Mouse (Mus musculus): ENCODE measurements around the gene B130006D01Rik. TPM values are rescaled to one million over a fixed set of nuclear protein-coding genes. Genes with fewer than 3 reads are reported as not detected.

Gene B130006D01Rik
- polyA plus RNA-seq (2012; rRNA removed) = 0.69 and 0.70 TPM in 2 replicates

GRCm38 (mm10) chr11:95723287-95723686 lies at the start of gene B130006D01Rik:
Gene B130006D01Rik (plus strand): TSS chr11:95723587.
- Histone ChIP-seq H3K27me3 (ENCODE audit: control insufficient read depth, insufficient read depth, low read length) (no peaks in the 10 kb centered on the region), H3K27ac (ENCODE audit: insufficient read depth, low read length) (no peak within 1 kb of the TSS), H3K4me1 (ENCODE audit: control insufficient read depth, insufficient read depth, low read length) (no peaks in the 10 kb centered on the region; the same call in none of the 2 replicates), H3K4me3 (replicated peaks; ENCODE audit: insufficient read depth, low read depth, low read length) (no peak within 1 kb of the TSS)
- no peak for DNase-seq
- WGBS = 89% methylated on average over 5 of the region's 5 CpGs
- TF ChIP-seq CTCF (IDR thresholded peaks at IDR 0.05; ENCODE audit: borderline replicate concordance, insufficient read depth, low read depth, low read length) (no peak), POLR2A (IDR thresholded peaks at IDR 0.05; ENCODE audit: borderline replicate concordance, insufficient read depth, low read length) (no peak)

GRCm38 (mm10) chr11:95675498-95675897 lies 47.9 kb upstream of the B130006D01Rik start:
- Histone ChIP-seq H3K4me1 (ENCODE audit: control insufficient read depth, insufficient read depth, low read length) (0 out of 2 replicates have a peak, but pooled peaks cover 5% of the 10 kb centered on the region), H3K27ac (ENCODE audit: insufficient read depth, low read length) (no peak overlapping the region), H3K4me3 (replicated peaks; ENCODE audit: insufficient read depth, low read depth, low read length) (no peak overlapping the region), H3K27me3 (ENCODE audit: control insufficient read depth, insufficient read depth, low read length) (no peaks in the 10 kb centered on the region)
- TF ChIP-seq POLR2A (IDR thresholded peaks at IDR 0.05; ENCODE audit: borderline replicate concordance, insufficient read depth, low read length) (no peak), CTCF (IDR thresholded peaks at IDR 0.05; ENCODE audit: borderline replicate concordance, insufficient read depth, low read depth, low read length) (no peak)
- 91% methylated on average over 14 of the region's 14 CpGs for WGBS
- DNase-seq = no peak

- Histone ChIP-seq H3K4me3 (replicated peaks; ENCODE audit: insufficient read depth, low read depth, low read length) (no peak overlapping the region), H3K27ac (ENCODE audit: insufficient read depth, low read length) (no peak overlapping the region), H3K27me3 (ENCODE audit: control insufficient read depth, insufficient read depth, low read length) (no peaks in the 10 kb centered on the region), H3K4me1 (ENCODE audit: control insufficient read depth, insufficient read depth, low read length) (0 out of 2 replicates have a peak, but pooled peaks cover 5% of the 10 kb centered on the region)
- peak in 1 of 2 experiments; percentile 28 for DNase-seq
- TF ChIP-seq POLR2A (IDR thresholded peaks at IDR 0.05; ENCODE audit: borderline replicate concordance, insufficient read depth, low read length) (no peak), CTCF (IDR thresholded peaks at IDR 0.05; ENCODE audit: borderline replicate concordance, insufficient read depth, low read depth, low read length) (no peak)
- 37% methylated on average over 6 of the region's 6 CpGs for WGBS
Measured at GRCm38 (mm10) chr11:95676307-95676706, 47.1 kb upstream of the B130006D01Rik start.

DNA sequence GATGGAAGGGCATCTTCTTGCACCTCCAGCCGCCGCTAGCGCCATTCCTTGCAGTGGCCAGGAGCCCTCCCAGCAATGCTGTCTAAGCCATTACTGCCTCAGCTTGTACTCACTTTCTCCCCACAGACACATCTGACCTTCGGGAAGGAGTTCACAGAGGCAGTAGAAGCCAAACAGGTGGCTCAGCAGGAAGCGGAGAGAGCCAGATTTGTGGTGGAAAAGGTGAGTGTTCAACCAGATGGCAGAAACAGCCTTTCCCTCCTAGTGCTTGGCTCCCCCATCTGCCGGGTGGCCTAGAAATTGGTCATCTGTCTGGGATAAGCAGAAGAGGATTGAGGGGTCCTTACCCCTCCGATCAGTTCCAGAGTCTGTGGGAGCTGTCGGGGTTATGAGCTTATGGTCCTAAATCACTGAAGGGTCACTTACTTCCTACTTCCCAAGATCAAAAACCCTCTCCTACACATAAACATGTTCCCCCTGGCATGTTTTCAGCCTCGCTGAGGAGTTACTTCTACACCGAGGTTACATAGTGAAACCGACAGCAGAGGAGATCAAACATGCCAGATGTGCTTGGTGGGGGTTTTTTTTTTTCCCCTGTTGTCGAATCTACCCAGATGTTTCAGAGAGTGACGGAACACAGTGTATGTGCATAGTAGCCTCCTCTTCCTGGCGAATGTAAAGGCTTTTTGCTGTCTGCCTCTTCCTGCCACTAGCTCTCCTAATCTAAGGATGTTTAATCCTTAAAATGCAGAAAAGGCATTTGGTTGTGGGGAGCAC lies 45.3 kb upstream of the B130006D01Rik start:
- peak in 1 of 2 experiments; percentile 23 for DNase-seq
- Histone ChIP-seq H3K4me1 (ENCODE audit: control insufficient read depth, insufficient read depth, low read length) (0 out of 2 replicates have a peak, but pooled peaks cover 5% of the 10 kb centered on the region), H3K4me3 (replicated peaks; ENCODE audit: insufficient read depth, low read depth, low read length) (no peak overlapping the region), H3K27ac (ENCODE audit: insufficient read depth, low read length) (no peak overlapping the region), H3K27me3 (ENCODE audit: control insufficient read depth, insufficient read depth, low read length) (no peaks in the 10 kb centered on the region)
- TF ChIP-seq CTCF (IDR thresholded peaks at IDR 0.05; ENCODE audit: borderline replicate concordance, insufficient read depth, low read depth, low read length) (no peak), POLR2A (IDR thresholded peaks at IDR 0.05; ENCODE audit: borderline replicate concordance, insufficient read depth, low read length) (no peak)
- 80% methylated on average over 14 of the region's 14 CpGs for WGBS

DNA sequence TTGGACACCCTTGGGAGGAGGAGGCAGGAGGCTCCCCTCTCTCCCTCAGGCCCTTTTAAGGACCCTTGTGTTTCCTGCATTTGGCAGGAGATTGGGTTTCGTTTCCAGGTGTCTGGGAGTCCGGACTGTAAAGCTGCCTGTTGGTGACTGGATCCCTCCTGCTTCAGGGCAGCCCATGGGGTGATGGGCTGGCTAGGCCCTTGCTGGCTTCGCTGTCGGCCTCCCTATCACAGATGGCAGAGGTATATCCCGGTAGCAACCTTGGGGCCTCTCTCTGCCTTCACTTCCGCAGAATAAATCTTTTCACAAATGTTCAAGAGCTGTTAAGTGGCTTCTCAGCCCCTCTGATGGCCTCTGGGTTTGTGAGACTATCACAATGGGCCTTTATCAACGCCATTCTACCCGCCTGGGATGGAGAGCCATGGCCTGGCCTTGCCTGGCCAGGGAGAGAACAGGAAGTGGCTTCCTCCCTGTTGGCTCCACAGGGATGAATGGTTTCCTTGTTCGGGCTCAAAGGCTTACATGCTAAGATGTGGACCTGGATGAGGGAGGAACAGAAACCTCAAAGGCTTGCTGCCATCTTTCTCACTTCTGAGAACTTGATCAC lies 41.3 kb upstream of the B130006D01Rik start:
- 76% methylated on average over 9 of the region's 9 CpGs for WGBS
- Histone ChIP-seq H3K4me1 (ENCODE audit: control insufficient read depth, insufficient read depth, low read length) (0 out of 2 replicates have a peak, but pooled peaks cover 5% of the 10 kb centered on the region), H3K27ac (ENCODE audit: insufficient read depth, low read length) (no peak overlapping the region), H3K4me3 (replicated peaks; ENCODE audit: insufficient read depth, low read depth, low read length) (no peak overlapping the region), H3K27me3 (ENCODE audit: control insufficient read depth, insufficient read depth, low read length) (no peaks in the 10 kb centered on the region)
- DNase-seq = no peak
- TF ChIP-seq CTCF (IDR thresholded peaks at IDR 0.05; ENCODE audit: borderline replicate concordance, insufficient read depth, low read depth, low read length) (no peak), POLR2A (IDR thresholded peaks at IDR 0.05; ENCODE audit: borderline replicate concordance, insufficient read depth, low read length) (no peak)

DNA sequence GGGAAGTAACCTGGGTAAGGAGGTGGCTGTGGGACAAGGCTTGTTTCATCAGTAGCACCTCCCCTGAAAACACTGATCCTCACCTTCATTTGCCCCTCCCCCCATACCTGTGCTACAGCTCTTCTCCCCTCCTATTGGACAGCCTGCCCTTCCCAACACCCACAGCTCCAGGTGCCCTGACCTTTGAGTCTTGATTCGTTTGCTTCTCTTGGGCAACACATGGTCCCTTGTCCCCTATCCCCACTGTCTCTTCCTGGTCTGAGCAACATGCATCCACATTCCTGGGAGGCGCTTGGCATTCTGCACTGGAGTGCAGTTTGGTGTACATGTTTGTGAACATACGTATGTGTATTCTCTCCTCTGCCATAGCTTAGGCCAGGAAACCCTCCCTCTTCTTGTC lies 40.4 kb upstream of the B130006D01Rik start:
- no peak overlapping the region for H3K4me3 ChIP-seq (replicated peaks; ENCODE audit: insufficient read depth, low read depth, low read length)
- H3K27ac ChIP-seq (ENCODE audit: insufficient read depth, low read length) = no peak overlapping the region
- no peak for TF ChIP-seq POLR2A (IDR thresholded peaks at IDR 0.05; ENCODE audit: borderline replicate concordance, insufficient read depth, low read length)
- TF ChIP-seq CTCF (IDR thresholded peaks at IDR 0.05; ENCODE audit: borderline replicate concordance, insufficient read depth, low read depth, low read length) = no peak
- no peak for DNase-seq
- 79% methylated on average over 3 of the region's 3 CpGs for WGBS
- H3K4me1 ChIP-seq (ENCODE audit: control insufficient read depth, insufficient read depth, low read length) = 0 out of 2 replicates have a peak, but pooled peaks cover 1% of the 10 kb centered on the region
- no peaks in the 10 kb centered on the region for H3K27me3 ChIP-seq (ENCODE audit: control insufficient read depth, insufficient read depth, low read length)

DNA sequence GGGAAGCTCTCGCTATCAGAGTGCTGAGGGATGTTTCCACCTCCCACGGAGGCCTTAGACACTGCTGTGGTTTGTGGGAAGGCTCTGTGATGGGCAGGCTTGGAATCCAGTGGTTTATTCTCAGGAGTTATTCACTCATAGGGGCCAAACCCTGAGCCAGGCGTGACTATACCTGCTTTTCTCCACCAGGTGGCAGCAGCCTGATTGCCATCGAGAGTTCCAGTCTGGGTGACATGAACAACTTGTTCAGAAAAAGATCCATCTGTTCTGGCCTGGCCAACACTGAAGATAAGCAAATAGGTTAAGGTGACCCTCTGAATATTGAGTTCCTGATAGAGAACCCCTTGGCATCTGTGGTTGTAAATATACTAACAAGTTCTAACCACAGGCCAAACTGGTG lies 37.4 kb upstream of the B130006D01Rik start:
- TF ChIP-seq CTCF (IDR thresholded peaks at IDR 0.05; ENCODE audit: borderline replicate concordance, insufficient read depth, low read depth, low read length) (peak; percentile 94), POLR2A (IDR thresholded peaks at IDR 0.05; ENCODE audit: borderline replicate concordance, insufficient read depth, low read length) (no peak)
- Histone ChIP-seq H3K27me3 (ENCODE audit: control insufficient read depth, insufficient read depth, low read length) (no peaks in the 10 kb centered on the region), H3K4me3 (replicated peaks; ENCODE audit: insufficient read depth, low read depth, low read length) (no peak overlapping the region), H3K4me1 (ENCODE audit: control insufficient read depth, insufficient read depth, low read length) (no peaks in the 10 kb centered on the region), H3K27ac (ENCODE audit: insufficient read depth, low read length) (no peak overlapping the region)
- 5% methylated on average over 4 of the region's 4 CpGs for WGBS
- peak; percentile 69 to 80 for DNase-seq
